Mouse (Mus musculus) lung, postnatal 0 days (tissue): Measurements from ENCODE around the gene Ankrd23.

Experiments used
- CTCF ChIP-seq: IDR thresholded peaks from 2 replicates; pipeline ENCODE4 v1.5.1; 2016; ENCODE audit warnings: antibody characterized with exemption, mild to moderate bottlenecking
- EP300 ChIP-seq: IDR thresholded peaks from 2 replicates; pipeline ENCODE4 v1.6.1; 2016; ENCODE audit warnings: antibody characterized with exemption, mild to moderate bottlenecking, control low read depth

GRCm38 (mm10) chr1:36511289-36512021 lies 25.2 kb downstream of the Ankrd23 start, which contains the start of gene Cnnm3:
- TF ChIP-seq EP300 (no peak; the same call in 1 of the 2 replicates), CTCF (peak; percentile 63)
